Mouse (Mus musculus) MEL (cell line): ENCODE measurements around the gene Smcp.

Experiments
- CTCF ChIP-seq, 3 experiments: IDR thresholded peaks in 2 of 3; conservative IDR thresholded peaks in 1 of 3; 2 replicates each; pipeline ENCODE4 v1.5.1; 2011 to 2012; ENCODE audit warnings: low read length in 3 of 3, low read depth in 2 of 3, mild to moderate bottlenecking in 2 of 3, improper control_type of control experiment in 1 of 3, inconsistent platforms in 1 of 3, mixed read lengths in 1 of 3, moderate library complexity in 1 of 3; ENCODE audit not compliant: control insufficient read depth in 1 of 3, insufficient read depth in 1 of 3, poor library complexity in 1 of 3, severe bottlenecking in 1 of 3
- ELF1 ChIP-seq: IDR thresholded peaks from 2 replicates; pipeline ENCODE4 v1.6.1; 2014; ENCODE audit warnings: low read depth, mild to moderate bottlenecking, inconsistent platforms, low read length, improper control_type of control experiment, moderate library complexity
- EP300 ChIP-seq, 2 experiments: IDR thresholded peaks; 2 replicates each; pipeline ENCODE4 v1.6.1; 2011; ENCODE audit warnings: improper control_type of control experiment in 2 of 2, low read length in 2 of 2, low read depth in 1 of 2, mild to moderate bottlenecking in 1 of 2
- MAFK ChIP-seq: IDR thresholded peaks from 2 replicates; pipeline ENCODE4 v1.6.1; 2011; ENCODE audit warnings: low read depth, mild to moderate bottlenecking, low read length, improper control_type of control experiment, borderline replicate concordance
- POLR2A ChIP-seq, 2 experiments: IDR thresholded peaks; 2 replicates each; pipeline ENCODE4 v1.6.1; 2011 to 2012; ENCODE audit warnings: low read length in 2 of 2, mild to moderate bottlenecking in 2 of 2, control low read depth in 1 of 2, improper control_type of control experiment in 1 of 2, low read depth in 1 of 2, moderate library complexity in 1 of 2; ENCODE audit not compliant: control insufficient read depth in 1 of 2, insufficient read depth in 1 of 2, poor library complexity in 1 of 2

DNA sequence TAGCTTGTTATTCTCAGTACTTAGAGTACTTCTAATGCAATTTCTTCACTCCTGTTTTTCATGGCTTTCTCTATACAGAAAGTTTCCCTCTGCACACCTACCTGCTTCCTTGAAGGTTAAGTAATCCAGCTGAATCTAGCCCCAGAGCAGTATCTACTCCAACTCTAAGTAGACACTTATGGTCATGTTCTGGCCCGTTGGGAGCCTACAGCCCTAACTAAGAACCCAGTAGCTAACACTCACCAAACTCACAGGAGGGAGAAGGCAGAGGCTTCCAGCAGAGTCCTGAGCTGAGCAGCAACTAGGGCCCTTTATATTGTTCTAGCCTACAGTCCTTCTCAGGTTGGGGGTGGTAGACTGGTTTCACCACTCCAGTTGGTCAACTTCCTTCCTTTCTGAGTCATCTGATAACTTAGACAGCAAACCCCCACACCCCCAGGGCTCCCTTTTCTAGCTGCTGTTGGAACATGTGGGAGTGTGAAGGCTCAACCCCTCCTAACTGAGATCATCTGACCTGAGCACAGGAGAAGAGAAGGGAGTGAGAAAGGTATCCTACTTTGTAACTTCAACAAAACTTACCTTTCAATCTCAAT is 15.3 kb downstream of the Smcp start, which contains the start of gene Ivl:
- TF ChIP-seq CTCF (IDR thresholded peaks at IDR 0.05 in 2 of 3, conservative IDR thresholded peaks at IDR 0.05 in 1 of 3; ENCODE audit: control insufficient read depth in 1 of 3, insufficient read depth in 1 of 3, low read depth in 2 of 3, low read length in 3 of 3, poor library complexity in 1 of 3, severe bottlenecking in 1 of 3) (no peak), ELF1 (no peak), EP300 (IDR thresholded peaks at IDR 0.05; ENCODE audit: low read depth in 1 of 2, low read length in 2 of 2) (no peak), MAFK (no peak), POLR2A (IDR thresholded peaks at IDR 0.05; ENCODE audit: control insufficient read depth in 1 of 2, insufficient read depth in 1 of 2, low read depth in 1 of 2, low read length in 2 of 2, poor library complexity in 1 of 2) (no peak)
